Mouse (Mus musculus): ENCODE measurements around the gene Gtsf1l.

DNA sequence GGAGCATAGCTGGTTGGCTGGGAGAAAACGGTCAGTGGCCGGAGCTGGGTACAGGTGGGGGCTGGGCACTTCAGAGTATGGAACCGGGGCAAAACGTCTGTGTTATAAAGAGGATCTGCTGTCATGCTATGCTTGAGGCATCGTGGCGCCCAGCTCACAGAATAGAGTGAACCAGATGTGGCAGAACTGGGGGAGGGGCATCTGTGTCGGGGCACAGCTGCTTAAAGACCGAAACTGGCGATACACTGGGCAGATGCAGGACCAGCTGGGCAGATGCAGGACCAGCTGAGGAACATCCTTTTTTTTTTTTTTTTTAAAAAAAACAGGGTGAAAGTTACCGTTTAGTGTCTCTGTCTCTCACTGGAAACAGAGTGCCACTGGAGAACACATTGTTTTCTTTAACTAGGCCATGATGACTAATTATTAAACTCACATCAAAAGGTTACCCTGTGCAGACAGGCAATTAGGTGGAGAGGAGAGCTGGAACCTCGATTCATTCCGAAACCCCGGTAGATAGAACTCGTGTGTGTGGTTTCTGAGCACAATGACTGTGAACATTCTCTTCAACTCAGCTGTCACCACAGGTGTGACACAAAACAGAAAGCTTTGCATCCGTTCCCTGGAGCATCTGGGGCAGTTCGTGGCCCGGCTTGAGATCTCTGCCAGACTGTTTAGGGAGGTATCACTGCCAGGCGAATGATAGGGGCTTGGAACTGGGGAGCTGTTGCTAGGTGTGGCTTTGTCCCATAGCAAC lies 15.4 kb upstream of the Gtsf1l start:
- TF ChIP-seq CTCF (IDR thresholded peaks at IDR 0.05; ENCODE audit: low read depth) (no peak), EP300 (IDR thresholded peaks at IDR 0.05; ENCODE audit: low read depth) (no peak)
